ENCODE assay signal across 10 mouse cellular contexts in genomic region chr13:69530156-69530555, GRCm38 (mm10). TPM values are rescaled to one million over a fixed set of nuclear protein-coding genes. Genes with fewer than 3 reads are reported as not detected.
DNase-seq lines count a peak whose midpoint lies in the region; ATAC-seq lines count a peak whose summit lies in the region.
"Had no signal": no experiment of that assay in that cellular context is flagged by ENCODE, and none has a peak within 500 bp of the region (broad histone marks: within the 10 kb centered on the region; RNA-seq: fewer than 3 reads in every experiment).

No protein-coding gene starts in this region.

- H3K9ac ChIP-seq in hindbrain, embryonic 14.5 days: peak overlapping the region; percentile 16; the same call in 1 of the 2 replicates
- no peak overlapping the region for H3K9ac ChIP-seq in neural tube, embryonic 14.5 days (replicated peaks; ENCODE audit: low read depth, low read length)

- H3K4me1 ChIP-seq in heart, embryonic 10.5 days: peaks cover 64% of the 10 kb centered on the region
- peaks cover 73% of the 10 kb centered on the region for H3K4me1 ChIP-seq in megakaryocyte, embryonic 14.5 days
- H3K4me1 ChIP-seq in hindbrain, embryonic 14.5 days (replicated peaks; ENCODE audit: control insufficient read depth, insufficient read depth, low read length): peaks cover 70% of the 10 kb centered on the region
- H3K4me1 ChIP-seq in neural tube, embryonic 14.5 days (ENCODE audit: control insufficient read depth, insufficient read depth, low read length): peaks cover 39% of the 10 kb centered on the region

- ATAC-seq in megakaryocyte, adult 5-6 weeks (ENCODE audit: poor library complexity, severe bottlenecking): no peak
- no peak for ATAC-seq in hindbrain, embryonic 14.5 days (ENCODE audit: low FRiP score)
- no peak for ATAC-seq in neural tube, embryonic 14.5 days (ENCODE audit: low read depth)

- peaks cover 16% of the 10 kb centered on the region for H3K36me3 ChIP-seq in heart, embryonic 10.5 days
- H3K36me3 ChIP-seq in megakaryocyte, embryonic 14.5 days (replicated peaks; ENCODE audit: low read length): peaks cover 31% of the 10 kb centered on the region
- H3K36me3 ChIP-seq in hindbrain, embryonic 14.5 days (replicated peaks; ENCODE audit: control insufficient read depth, insufficient read depth): no peaks in the 10 kb centered on the region; the same call in 1 of the 2 replicates
- H3K36me3 ChIP-seq in neural tube, embryonic 14.5 days (ENCODE audit: control insufficient read depth, insufficient read depth, low read length): no peaks in the 10 kb centered on the region

- no peaks in the 10 kb centered on the region for H3K27me3 ChIP-seq in heart, embryonic 10.5 days (ENCODE audit: insufficient read depth, poor library complexity, severe bottlenecking)
- no peaks in the 10 kb centered on the region for H3K27me3 ChIP-seq in megakaryocyte, embryonic 14.5 days (replicated peaks)
- no peaks in the 10 kb centered on the region for H3K27me3 ChIP-seq in hindbrain, embryonic 14.5 days (ENCODE audit: control insufficient read depth, insufficient read depth, low read length)
- no peaks in the 10 kb centered on the region for H3K27me3 ChIP-seq in neural tube, embryonic 14.5 days (ENCODE audit: control insufficient read depth, insufficient read depth, low read length)

- H3K9me3 ChIP-seq in heart, embryonic 10.5 days: no peaks in the 10 kb centered on the region
- H3K9me3 ChIP-seq in megakaryocyte, embryonic 14.5 days: no peaks in the 10 kb centered on the region
- H3K9me3 ChIP-seq in hindbrain, embryonic 14.5 days (ENCODE audit: control insufficient read depth, low read length): no peaks in the 10 kb centered on the region
- H3K9me3 ChIP-seq in neural tube, embryonic 14.5 days (ENCODE audit: control insufficient read depth, low read length): no peaks in the 10 kb centered on the region

- no peak overlapping the region for H3K27ac ChIP-seq in heart, embryonic 10.5 days
- H3K27ac ChIP-seq in hindbrain, embryonic 14.5 days: no peak overlapping the region
- H3K27ac ChIP-seq in neural tube, embryonic 14.5 days (ENCODE audit: low read depth, low read length): no peak overlapping the region

- H3K4me2 ChIP-seq in hindbrain, embryonic 14.5 days (replicated peaks): peak overlapping the region; percentile 96
- H3K4me2 ChIP-seq in neural tube, embryonic 14.5 days (ENCODE audit: low read depth, low read length): 0 out of 2 replicates have a peak overlapping the region, but pooled peaks have one; percentile 11

- H3K4me3 ChIP-seq in heart, embryonic 10.5 days: 0 out of 2 replicates have a peak overlapping the region, but pooled peaks have one; percentile 96
- peak overlapping the region; percentile 70 for H3K4me3 ChIP-seq in megakaryocyte, embryonic 14.5 days (replicated peaks)
- no peak overlapping the region for H3K4me3 ChIP-seq in hindbrain, embryonic 14.5 days (replicated peaks; ENCODE audit: low read length)
- H3K4me3 ChIP-seq in neural tube, embryonic 14.5 days (ENCODE audit: low read depth, low read length): no peak overlapping the region

- WGBS in heart, embryonic 10.5 days: 78% methylated on average over 3 of the region's 3 CpGs
- WGBS in hindbrain, embryonic 14.5 days: 92% methylated on average over 3 of the region's 3 CpGs
- WGBS in neural tube, embryonic 14.5 days: 78% methylated on average over 3 of the region's 3 CpGs

- no peak for DNase-seq in heart, embryonic 10.5 days (ENCODE audit: low spot score)
- no peak for DNase-seq in heart, adult 9 months (ENCODE audit: low spot score in 2 of 2)
- no peak for DNase-seq in hindbrain, embryonic 14.5 days (ENCODE audit: low spot score)
- DNase-seq in lung, adult 18-20 months: no peak
- no peak for DNase-seq in spleen, postnatal 4 days (ENCODE audit: low spot score in 2 of 2)
- DNase-seq: gastrocnemius, postnatal 25 days; heart, postnatal 4 days had no signal

RNA-seq across cellular contexts. Expression of gene Nsun2, which starts 3.4 kb away (rescaled TPM):
- 106 and 140 TPM in 2 replicates for polyA plus RNA-seq in heart, embryonic 10.5 days (2016; fragmentation: Nextera tagmentation; extraction: Ambion mirVana)
- 3.8 and 18.8 TPM in 2 replicates for polyA plus RNA-seq in megakaryocyte, embryonic 14.5 days (2012; ENCODE audit: insufficient read depth, low replicate concordance)
- total RNA-seq in megakaryocyte, adult 5-6 weeks (2015): 32.6 and 33.9 TPM in 2 replicates
- 61.7 and 76.5 TPM in 2 replicates for total RNA-seq in megakaryocyte, adult 5-6 weeks (2017)
- polyA plus RNA-seq in hindbrain, embryonic 14.5 days (2014; fragmentation: Nextera tagmentation; extraction: Ambion mirVana): 73.3 and 86.6 TPM in 2 replicates
- 73.5 and 85.4 TPM in 2 replicates for polyA plus RNA-seq in neural tube, embryonic 14.5 days (2014; fragmentation: Nextera tagmentation; extraction: Ambion mirVana)

RNA-seq across cellular contexts. Expression of gene Tent4a, which starts 4.3 kb away (rescaled TPM):
- 3.2 and 4.6 TPM in 2 replicates for polyA plus RNA-seq in heart, embryonic 10.5 days (2016; fragmentation: Nextera tagmentation; extraction: Ambion mirVana)
- 4.0 and 5.0 TPM in 2 replicates for polyA plus RNA-seq in megakaryocyte, embryonic 14.5 days (2012; ENCODE audit: insufficient read depth, low replicate concordance)
- total RNA-seq in megakaryocyte, adult 5-6 weeks (2015): 10.4 and 11.1 TPM in 2 replicates
- 10.2 and 13.3 TPM in 2 replicates for total RNA-seq in megakaryocyte, adult 5-6 weeks (2017)
- 8.9 and 9.3 TPM in 2 replicates for polyA plus RNA-seq in hindbrain, embryonic 14.5 days (2014; fragmentation: Nextera tagmentation; extraction: Ambion mirVana)
- 10.4 and 11.9 TPM in 2 replicates for polyA plus RNA-seq in neural tube, embryonic 14.5 days (2014; fragmentation: Nextera tagmentation; extraction: Ambion mirVana)

Comparison
In these comparisons a context has a peak if more than half of its experiments do, and no peak if none do; other contexts are left out.
1. H3K4me3 ChIP-seq: peak in heart, embryonic 10.5 days (single experiment) and megakaryocyte, embryonic 14.5 days (single experiment); none in hindbrain, embryonic 14.5 days (single experiment) and neural tube, embryonic 14.5 days (single experiment).